8 mouse cellular contexts compared by ENCODE assay signal in the genomic region with DNA sequence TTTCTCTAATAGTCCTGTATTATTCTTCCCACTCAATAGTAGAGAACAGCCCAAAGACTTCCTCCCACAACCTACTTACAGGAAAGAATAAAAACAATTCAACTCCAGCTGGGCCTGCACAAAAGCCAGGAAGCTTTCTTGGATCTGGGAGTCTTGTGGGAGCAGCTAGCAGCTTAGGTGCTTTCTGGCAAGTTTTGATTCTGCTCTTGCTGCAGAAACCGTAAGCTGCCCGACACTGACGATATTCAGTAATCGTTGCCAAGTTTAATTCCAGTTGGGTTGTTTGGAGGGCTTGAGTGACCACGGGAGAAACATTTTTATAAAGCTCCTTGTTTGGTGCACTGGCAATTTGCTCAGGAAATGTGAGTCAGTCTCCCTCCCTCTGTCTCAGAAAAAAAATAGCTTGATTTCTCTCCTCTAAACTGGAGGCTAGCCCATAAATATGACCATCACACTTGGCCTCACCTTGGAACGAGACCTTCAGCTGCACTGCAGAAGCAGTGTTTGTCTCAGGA. TPM values are rescaled to one million over a fixed set of nuclear protein-coding genes. Genes with fewer than 3 reads are reported as not detected.
DNase-seq lines count a peak whose midpoint lies in the region; ATAC-seq and TF ChIP-seq lines count a peak whose summit lies in the region.

No protein-coding gene starts in this region.

- H3K4me2 ChIP-seq in hindbrain, postnatal 0 days (ENCODE audit: low read depth, low read length) = peak overlapping the region; percentile 36; the same call in 1 of the 2 replicates

- WGBS in hindbrain, postnatal 0 days = 8% methylated on average over 6 of the region's 6 CpGs

- H3K4me3 ChIP-seq in ES-E14 (ENCODE audit: insufficient read depth in 1 of 2, low read depth in 1 of 2, low read length in 2 of 2, poor library complexity in 1 of 2, severe bottlenecking in 1 of 2) = no peak overlapping the region
- no peak overlapping the region for H3K4me3 ChIP-seq in hindbrain, postnatal 0 days (ENCODE audit: low read length)

- TF ChIP-seq CTCF in hindbrain, postnatal 0 days (IDR thresholded peaks at IDR 0.05; ENCODE audit: low read depth) = no peak

- H3K27me3 ChIP-seq in hindbrain, postnatal 0 days (ENCODE audit: insufficient read depth, low read length) = no peaks in the 10 kb centered on the region

- H3K9me3 ChIP-seq in ES-E14 (ENCODE audit: control insufficient read depth, insufficient read depth, low read depth, low read length) = no peaks in the 10 kb centered on the region
- no peaks in the 10 kb centered on the region for H3K9me3 ChIP-seq in hindbrain, postnatal 0 days (ENCODE audit: low read length)

- no peak for ATAC-seq in hindbrain, postnatal 0 days

- no peak overlapping the region; the same call in 1 of the 2 replicates for H3K27ac ChIP-seq in ES-E14 (ENCODE audit: insufficient read depth, low read depth, low read length, poor library complexity, severe bottlenecking)
- H3K27ac ChIP-seq in hindbrain, postnatal 0 days = no peak overlapping the region

- in situ Hi-C loops in ES-E14 (cut with MboI; ENCODE audit: low sequenced_read_pairs in 2 of 2, unreplicated experiment in 2 of 2) = no loop called here

- peak; percentile 14 for DNase-seq in left cerebral cortex, adult 11 months (ENCODE audit: low spot score)
- no peak for DNase-seq in left cerebral cortex, postnatal 4 days
- peak; percentile 74 for DNase-seq in ES-E14 (ENCODE audit: low read depth, low spot score)
- DNase-seq in brain, adult 2 months (ENCODE audit: low read depth, low spot score) = peak; percentile 74
- DNase-seq in hindbrain, postnatal 0 days (ENCODE audit: low spot score) = peak; percentile 54
- no peak for DNase-seq in c-Kit-positive CD71-positive TER-119-positive erythroid progenitor cells, embryonic 14.5 days (ENCODE audit: low spot score)
- no peak for DNase-seq in layer of hippocampus, postnatal 36 days
- DNase-seq in yolk sac, embryonic 10.5 days (ENCODE audit: low spot score) = no peak

- H3K9ac ChIP-seq in ES-E14 (ENCODE audit: insufficient read depth, low read depth, low read length, poor library complexity, severe bottlenecking) = no peak overlapping the region
- no peak overlapping the region for H3K9ac ChIP-seq in hindbrain, postnatal 0 days (replicated peaks; ENCODE audit: low read length)

- H3K36me3 ChIP-seq in ES-E14 (ENCODE audit: control insufficient read depth, insufficient read depth, low read length, poor library complexity, severe bottlenecking) = no peaks in the 10 kb centered on the region
- H3K36me3 ChIP-seq in hindbrain, postnatal 0 days (ENCODE audit: insufficient read depth, low read length) = no peaks in the 10 kb centered on the region

- peaks cover 3 to 9% of the 10 kb centered on the region in 2 experiments; a peak in 2 of 4 replicates for H3K4me1 ChIP-seq in ES-E14 (ENCODE audit: control insufficient read depth in 2 of 2, insufficient read depth in 2 of 2, low read length in 2 of 2, poor library complexity in 1 of 2)
- no peaks in the 10 kb centered on the region for H3K4me1 ChIP-seq in hindbrain, postnatal 0 days (ENCODE audit: insufficient read depth, low read length)

- intact Hi-C loops in left cerebral cortex, postnatal 4 days (cut with DNase I) = no loop called here

TF ChIP-seq in ES-E14, 5 proteins besides CTCF, POLR2A, EP300 and RAD21:
- TF ChIP-seq CHD2 (IDR thresholded peaks at IDR 0.05; ENCODE audit: low read depth, low read length) (0 out of 2 replicates have a peak, but pooled peaks have one; percentile 12), ZC3H11A (IDR thresholded peaks at IDR 0.05; ENCODE audit: borderline replicate concordance, low read depth, low read length) (no peak)

RNA-seq across cellular contexts. Expression of gene Atg4c, which starts 32.2 kb away (rescaled TPM):
- total RNA-seq in left cerebral cortex, postnatal 4 days (2021) = 10 to 100 TPM; 23.5 to 25.0 TPM
- total RNA-seq in ES-E14 (2012; rRNA removed) = 1.4 and 2.6 TPM in 2 replicates
- 9.9 and 17.9 TPM in 2 replicates for total RNA-seq in hindbrain, postnatal 0 days (2014; rRNA removed)
- 14.9 and 15.6 TPM in 2 replicates for polyA plus RNA-seq in hindbrain, postnatal 0 days (2015; fragmentation: Nextera tagmentation; extraction: Ambion mirVana)
- total RNA-seq in layer of hippocampus, postnatal 36 days (2021) = 10 to 100 TPM; 40.6 to 41.7 TPM

RNA-seq across cellular contexts. Expression of gene Dock7, which starts 40.8 kb away (rescaled TPM):
- total RNA-seq in left cerebral cortex, postnatal 4 days (2021) = 100 to 1,000 TPM; 120 to 140 TPM
- 20.7 and 22.8 TPM in 2 replicates for total RNA-seq in ES-E14 (2012; rRNA removed)
- total RNA-seq in hindbrain, postnatal 0 days (2014; rRNA removed) = 71.5 and 72.8 TPM in 2 replicates
- polyA plus RNA-seq in hindbrain, postnatal 0 days (2015; fragmentation: Nextera tagmentation; extraction: Ambion mirVana) = 29.3 and 31.4 TPM in 2 replicates
- 10 to 100 TPM; 33.4 to 35.9 TPM for total RNA-seq in layer of hippocampus, postnatal 36 days (2021)

Comparison
In these comparisons a context has a peak if more than half of its experiments do, and no peak if none do; other contexts are left out.
1. DNase-seq: peak in left cerebral cortex, adult 11 months (single experiment), ES-E14 (single experiment), brain, adult 2 months (single experiment) and hindbrain, postnatal 0 days (single experiment); none in left cerebral cortex, postnatal 4 days (single experiment), c-Kit-positive CD71-positive TER-119-positive erythroid progenitor cells, embryonic 14.5 days (single experiment), layer of hippocampus, postnatal 36 days (0 of 2) and yolk sac, embryonic 10.5 days (single experiment).